Mouse (Mus musculus) intestine, postnatal 0 days (tissue): Measurements from ENCODE around the gene Ptk7. TPM values are rescaled to one million over a fixed set of nuclear protein-coding genes. Genes with fewer than 3 reads are reported as not detected.

Experiments used
- ATAC-seq: fragments of 200-750 bp; cut with Nextera tagmentation; 2 replicates; pipeline ENCODE4 v1.8.0; 2017; ENCODE audit warnings: mild to moderate bottlenecking, moderate TSS enrichment, moderate library complexity
- H3K27ac ChIP-seq: fragments of 300-500 bp; sonication (generic); 2 replicates; pipeline ENCODE4 v1.5.1; 2014; ENCODE audit warnings: mild to moderate bottlenecking, low read depth, low read length, moderate library complexity
- H3K27me3 ChIP-seq: fragments of 300-500 bp; sonication (generic); replicated peaks from 2 replicates; pipeline ENCODE4 v1.6.1; 2014; ENCODE audit warnings: low read length, mixed read lengths; ENCODE audit not compliant: control insufficient read depth, insufficient read depth
- H3K36me3 ChIP-seq: fragments of 300-500 bp; sonication (generic); 2 replicates; pipeline ENCODE4 v1.6.1; 2014; ENCODE audit warnings: mild to moderate bottlenecking, moderate library complexity; ENCODE audit not compliant: control insufficient read depth, insufficient read depth
- H3K4me1 ChIP-seq: fragments of 300-500 bp; sonication (generic); replicated peaks from 2 replicates; pipeline ENCODE4 v1.6.1; 2014; ENCODE audit warnings: antibody characterized with exemption, low read length, mixed read lengths; ENCODE audit not compliant: control insufficient read depth, insufficient read depth
- H3K4me2 ChIP-seq: fragments of 300-500 bp; sonication (generic); replicated peaks from 2 replicates; pipeline ENCODE4 v1.6.1; 2014; ENCODE audit warnings: low read depth, mild to moderate bottlenecking, moderate library complexity
- H3K4me3 ChIP-seq: fragments of 300-500 bp; sonication (generic); 2 replicates; pipeline ENCODE4 v1.5.1; 2014; ENCODE audit warnings: low read depth, low read length
- H3K9ac ChIP-seq: fragments of 300-500 bp; sonication (generic); 2 replicates; pipeline ENCODE4 v1.6.1; 2014; ENCODE audit warnings: mild to moderate bottlenecking, low read depth, low read length
- H3K9me3 ChIP-seq: fragments of 300-500 bp; sonication (generic); 2 replicates; pipeline ENCODE4 v1.6.1; 2016; ENCODE audit warnings: mixed run types; ENCODE audit not compliant: control insufficient read depth
- CTCF ChIP-seq: sonication (generic); IDR thresholded peaks from 2 replicates; pipeline ENCODE4 v1.5.1; 2016; ENCODE audit warnings: low read depth, mild to moderate bottlenecking, control low read depth, antibody characterized with exemption, moderate library complexity
- WGBS: fragments of 180-500 bp; shearing (Covaris S2); extraction: QIAGEN DNeasy Blood & Tissue Kit; methylation state at CpG from one replicate; pipeline ENCODE4 v1.1.7; 2014; 5-methylcytosine and 5-hydroxymethylcytosine counted together
- polyA plus RNA-seq: library from polyadenylated mRNA; unstranded; fragments of >200 nt; fragmentation: Nextera tagmentation; extraction: Ambion mirVana; gene quantifications from 2 replicates; pipeline ENCODE4 v1.2.1, GENCODE M21; 2015

Ptk7 gene
- polyA plus RNA-seq, 1 experiment from 2014 or later = 14.7 TPM

GRCm38 (mm10) chr17:46622269-46622668, 7.0 kb downstream of the Ptk7 start:
- no peak for TF ChIP-seq CTCF
- Histone ChIP-seq H3K27ac (no peak overlapping the region), H3K4me2 (no peak overlapping the region), H3K4me1 (peaks cover 26% of the 10 kb centered on the region), H3K4me3 (no peak overlapping the region), H3K9me3 (no peaks in the 10 kb centered on the region), H3K9ac (no peak overlapping the region), H3K36me3 (no peaks in the 10 kb centered on the region), H3K27me3 (no peaks in the 10 kb centered on the region)
- 77% methylated on average over 11 of the region's 11 CpGs for WGBS
- ATAC-seq = no peak

- no peak overlapping the region for H3K4me3 ChIP-seq
- H3K9ac ChIP-seq = no peak overlapping the region
- TF ChIP-seq CTCF = no peak
- no peak for ATAC-seq
- no peaks in the 10 kb centered on the region for H3K9me3 ChIP-seq
- peak overlapping the region; percentile 21; the same call in 1 of the 2 replicates for H3K4me2 ChIP-seq
- H3K4me1 ChIP-seq = peaks cover 26% of the 10 kb centered on the region
- WGBS = 62% methylated on average over 15 of the region's 15 CpGs
- no peaks in the 10 kb centered on the region for H3K27me3 ChIP-seq
- H3K27ac ChIP-seq = peak overlapping the region; percentile 1
- H3K36me3 ChIP-seq = no peaks in the 10 kb centered on the region
Observed at GRCm38 (mm10) chr17:46621324-46621723, 8.0 kb downstream of the Ptk7 start.

- H3K36me3 ChIP-seq = no peaks in the 10 kb centered on the region
- no peak overlapping the region for H3K4me3 ChIP-seq
- 29% methylated on average over 16 of the region's 16 CpGs for WGBS
- peak overlapping the region; percentile 68 for H3K27ac ChIP-seq
- no peak for ATAC-seq
- no peaks in the 10 kb centered on the region for H3K27me3 ChIP-seq
- 0 out of 2 replicates have a peak overlapping the region, but pooled peaks have one; percentile 40 for H3K9ac ChIP-seq
- peak overlapping the region; percentile 51 for H3K4me2 ChIP-seq
- H3K4me1 ChIP-seq = peaks cover 26% of the 10 kb centered on the region
- no peaks in the 10 kb centered on the region for H3K9me3 ChIP-seq
- no peak for TF ChIP-seq CTCF
Observed at GRCm38 (mm10) chr17:46619683-46620357, 9.5 kb downstream of the Ptk7 start.

GRCm38 (mm10) chr17:46618769-46619682, 10.3 kb downstream of the Ptk7 start:
- peak; percentile 22; the same call in 1 of the 2 replicates for ATAC-seq
- Histone ChIP-seq H3K4me1 (peaks cover 20% of the 10 kb centered on the region), H3K27ac (peak overlapping the region; percentile 68), H3K9ac (peak overlapping the region; percentile 40; the same call in 1 of the 2 replicates), H3K9me3 (no peaks in the 10 kb centered on the region), H3K27me3 (no peaks in the 10 kb centered on the region), H3K36me3 (no peaks in the 10 kb centered on the region), H3K4me3 (no peak overlapping the region), H3K4me2 (peak overlapping the region; percentile 51)
- no peak for TF ChIP-seq CTCF
- WGBS = 20% methylated on average over 27 of the region's 27 CpGs

- H3K4me3 ChIP-seq = no peak overlapping the region
- 15% methylated on average over 6 of the region's 6 CpGs for WGBS
- H3K9ac ChIP-seq = peak overlapping the region; percentile 26; the same call in 1 of the 2 replicates
Observed at GRCm38 (mm10) chr17:46618394-46618768, 10.9 kb downstream of the Ptk7 start.

GRCm38 (mm10) chr17:46617799-46618198, 11.5 kb downstream of the Ptk7 start:
- H3K36me3 ChIP-seq = no peaks in the 10 kb centered on the region
- no peak overlapping the region for H3K4me3 ChIP-seq
- no peak for ATAC-seq
- no peak for TF ChIP-seq CTCF
- H3K4me1 ChIP-seq = peaks cover 19% of the 10 kb centered on the region
- H3K9ac ChIP-seq = no peak overlapping the region
- no peak overlapping the region for H3K27ac ChIP-seq
- no peaks in the 10 kb centered on the region for H3K27me3 ChIP-seq
- 40% methylated on average over 12 of the region's 12 CpGs for WGBS
- H3K4me2 ChIP-seq = peak overlapping the region; percentile 51; the same call in 1 of the 2 replicates
- H3K9me3 ChIP-seq = no peaks in the 10 kb centered on the region

More at GRCm38 (mm10) chr17:46618394-46618768, 10.9 kb downstream of the Ptk7 start:
- Histone ChIP-seq H3K4me1 (peaks cover 19% of the 10 kb centered on the region), H3K27me3 (no peaks in the 10 kb centered on the region), H3K27ac (peak overlapping the region; percentile 68), H3K9me3 (no peaks in the 10 kb centered on the region), H3K4me2 (peak overlapping the region; percentile 51), H3K36me3 (no peaks in the 10 kb centered on the region)
- ATAC-seq = no peak
- no peak for TF ChIP-seq CTCF
